Mouse (Mus musculus) neural tube, embryonic 14.5 days (tissue): ENCODE data around the gene Rock2. TPM values are rescaled to one million over a fixed set of nuclear protein-coding genes. Genes with fewer than 3 reads are reported as not detected.

Experiments
- ATAC-seq: fragments of 200-750 bp; cut with Nextera tagmentation; 2 replicates; pipeline ENCODE4 v1.8.0; 2017; ENCODE audit warnings: low read depth, mild to moderate bottlenecking, moderate TSS enrichment, moderate library complexity
- H3K27ac ChIP-seq: fragments of 300-500 bp; sonication (generic); 2 replicates; pipeline ENCODE4 v1.5.1; 2014; ENCODE audit warnings: low read depth, mild to moderate bottlenecking, control low read depth, low read length, moderate library complexity, mixed read lengths
- H3K27me3 ChIP-seq: fragments of 300-500 bp; sonication (generic); 2 replicates; pipeline ENCODE4 v1.6.1; 2014; ENCODE audit warnings: low read length; ENCODE audit not compliant: control insufficient read depth, insufficient read depth
- H3K36me3 ChIP-seq: fragments of 300-500 bp; sonication (generic); 2 replicates; pipeline ENCODE4 v1.6.1; 2014; ENCODE audit warnings: low read length, mixed read lengths; ENCODE audit not compliant: control insufficient read depth, insufficient read depth
- H3K4me1 ChIP-seq: fragments of 300-500 bp; sonication (generic); 2 replicates; pipeline ENCODE4 v1.6.1; 2014; ENCODE audit warnings: low read length; ENCODE audit not compliant: control insufficient read depth, insufficient read depth
- H3K4me2 ChIP-seq: fragments of 300-500 bp; sonication (generic); 2 replicates; pipeline ENCODE4 v1.6.1; 2014; ENCODE audit warnings: mild to moderate bottlenecking, low read depth, low read length, control low read depth
- H3K4me3 ChIP-seq: fragments of 300-500 bp; sonication (generic); 2 replicates; pipeline ENCODE4 v1.5.1; 2014; ENCODE audit warnings: low read depth, low read length, control low read depth, mixed read lengths
- H3K9ac ChIP-seq: fragments of 300-500 bp; sonication (generic); replicated peaks from 2 replicates; pipeline ENCODE4 v1.6.1; 2014; ENCODE audit warnings: low read depth, mild to moderate bottlenecking, control low read depth, low read length, mixed read lengths
- H3K9me3 ChIP-seq: fragments of 300-500 bp; sonication (generic); 2 replicates; pipeline ENCODE4 v1.6.1; 2016; ENCODE audit warnings: low read length; ENCODE audit not compliant: control insufficient read depth
- WGBS: fragments of 180-500 bp; shearing (Covaris S2); extraction: QIAGEN DNeasy Blood & Tissue Kit; methylation state at CpG from one replicate; pipeline ENCODE4 v1.1.7; 2014; 5-methylcytosine and 5-hydroxymethylcytosine counted together
- polyA plus RNA-seq: library from polyadenylated mRNA; unstranded; fragments of >200 nt; fragmentation: Nextera tagmentation; extraction: Ambion mirVana; gene quantifications from 2 replicates; pipeline ENCODE4 v1.2.1, GENCODE M21; 2014

The Rock2 gene
- polyA plus RNA-seq, 1 experiment from 2014 or later, result 17.9 TPM

- ATAC-seq, result peak; percentile 62; the same call in 1 of the 2 replicates
- Histone ChIP-seq H3K36me3 (no peaks in the 10 kb centered on the region), H3K27me3 (no peaks in the 10 kb centered on the region), H3K9ac (no peak overlapping the region), H3K27ac (no peak overlapping the region), H3K4me2 (no peak overlapping the region), H3K4me3 (no peak overlapping the region), H3K9me3 (no peaks in the 10 kb centered on the region), H3K4me1 (peaks cover 10% of the 10 kb centered on the region; the same call in 1 of the 2 replicates)
- 47% methylated on average over 9 of the region's 9 CpGs for WGBS
Observed at GRCm38 (mm10) chr12:17036532-17036931, 141.8 kb downstream of the Rock2 start.

- WGBS, result 56% methylated on average over 14 of the region's 14 CpGs
- no peaks in the 10 kb centered on the region for H3K36me3 ChIP-seq
- 0 out of 2 replicates have a peak overlapping the region, but pooled peaks have one; percentile 8 for H3K4me2 ChIP-seq
- no peaks in the 10 kb centered on the region for H3K9me3 ChIP-seq
- H3K9ac ChIP-seq, result no peak overlapping the region
- H3K4me3 ChIP-seq, result no peak overlapping the region
- no peaks in the 10 kb centered on the region for H3K27me3 ChIP-seq
- no peak overlapping the region for H3K27ac ChIP-seq
- peaks cover 10% of the 10 kb centered on the region; the same call in 1 of the 2 replicates for H3K4me1 ChIP-seq
- ATAC-seq, result peak; percentile 15; the same call in 1 of the 2 replicates
Observed at GRCm38 (mm10) chr12:17037053-17037610, 142.4 kb downstream of the Rock2 start.

Other genes starting within 250 kb of the Rock2 start
- 2.3 TPM in 2 replicates for gene Ntsr2, start 241.5 kb upstream of the Rock2 start, polyA plus RNA-seq
- gene Greb1, start 94.0 kb upstream of the Rock2 start, polyA plus RNA-seq, result 1.3 and 1.8 TPM in 2 replicates
- 28.7 and 32.9 TPM in 2 replicates for gene E2f6, start 83.9 kb upstream of the Rock2 start, polyA plus RNA-seq
- gene Pqlc3, start 105.5 kb downstream of the Rock2 start, polyA plus RNA-seq, result 1.5 and 2.0 TPM in 2 replicates
- gene 2410004P03Rik, start 116.8 kb downstream of the Rock2 start, polyA plus RNA-seq, result 2.6 and 4.6 TPM in 2 replicates